Mouse (Mus musculus) lung, postnatal 0 days (tissue): ENCODE data around the gene S100a11. TPM values are rescaled to one million over a fixed set of nuclear protein-coding genes. Genes with fewer than 3 reads are reported as not detected.
"Not testable (repeated sequence)": the region's sequence is repeated elsewhere in the genome, so short reads cannot be mapped to it uniquely, and the experiment has no call there.

Source experiments
- ATAC-seq: fragments of 200-750 bp; cut with Nextera tagmentation; 2 replicates; pipeline ENCODE4 v1.8.0; 2017; ENCODE audit warnings: moderate library complexity
- DNase-seq: peaks from one replicate; pipeline ENCODE4 v3.0.0-alpha.2; 2016; ENCODE audit warnings: low spot score
- H3K27ac ChIP-seq: fragments of 300-500 bp; sonication (generic); 2 replicates; pipeline ENCODE4 v1.5.1; 2014; ENCODE audit warnings: antibody characterized with exemption, mild to moderate bottlenecking, low read length, mixed read lengths
- H3K27me3 ChIP-seq: fragments of 300-500 bp; sonication (generic); replicated peaks from 2 replicates; pipeline ENCODE4 v1.6.1; 2014; ENCODE audit warnings: low read length, mixed read lengths; ENCODE audit not compliant: insufficient read depth
- H3K36me3 ChIP-seq: fragments of 300-500 bp; sonication (generic); 2 replicates; pipeline ENCODE4 v1.6.1; 2014; ENCODE audit warnings: low read length, mixed read lengths; ENCODE audit not compliant: insufficient read depth
- H3K4me1 ChIP-seq: fragments of 300-500 bp; sonication (generic); 2 replicates; pipeline ENCODE4 v1.6.1; 2014; ENCODE audit warnings: antibody characterized with exemption, low read depth, low read length, mixed read lengths; ENCODE audit not compliant: insufficient read depth
- H3K4me2 ChIP-seq: fragments of 300-500 bp; sonication (generic); replicated peaks from 2 replicates; pipeline ENCODE4 v1.6.1; 2014; ENCODE audit warnings: low read depth, mild to moderate bottlenecking, low read length, moderate library complexity, mixed read lengths
- H3K4me3 ChIP-seq: fragments of 300-500 bp; sonication (generic); 2 replicates; pipeline ENCODE4 v1.5.1; 2014; ENCODE audit warnings: low read depth, low read length
- H3K9ac ChIP-seq: fragments of 300-500 bp; sonication (generic); replicated peaks from 2 replicates; pipeline ENCODE4 v1.6.1; 2014; ENCODE audit warnings: low read depth, mild to moderate bottlenecking
- H3K9me3 ChIP-seq: fragments of 300-500 bp; sonication (generic); 2 replicates; pipeline ENCODE4 v1.6.1; 2016; ENCODE audit warnings: low read length, mixed read lengths
- CTCF ChIP-seq: IDR thresholded peaks from 2 replicates; pipeline ENCODE4 v1.5.1; 2016; ENCODE audit warnings: antibody characterized with exemption, mild to moderate bottlenecking
- EP300 ChIP-seq: IDR thresholded peaks from 2 replicates; pipeline ENCODE4 v1.6.1; 2016; ENCODE audit warnings: antibody characterized with exemption, mild to moderate bottlenecking, control low read depth
- WGBS: fragments of 180-500 bp; shearing (Covaris S2); extraction: QIAGEN DNeasy Blood & Tissue Kit; methylation state at CpG from one replicate; pipeline ENCODE4 v1.1.7; 2014; 5-methylcytosine and 5-hydroxymethylcytosine counted together
- polyA plus RNA-seq: library from polyadenylated mRNA; unstranded; fragments of >200 nt; fragmentation: Nextera tagmentation; extraction: Ambion mirVana; gene quantifications from 2 replicates; pipeline ENCODE4 v1.2.1, GENCODE M21; 2015

Gene S100a11
- polyA plus RNA-seq, 1 experiment from 2014 or later, result 2,513 TPM

GRCm38 (mm10) chr3:93538486-93538885 lies 18.2 kb downstream of the S100a11 start:
- TF ChIP-seq CTCF, result no peak
- TF ChIP-seq EP300, result no peak
- Histone ChIP-seq H3K27me3 (no peaks in the 10 kb centered on the region), H3K4me2 (no peak overlapping the region), H3K4me1 (no peaks in the 10 kb centered on the region), H3K9me3 (no peaks in the 10 kb centered on the region), H3K4me3 (no peak overlapping the region), H3K36me3 (no peaks in the 10 kb centered on the region), H3K27ac (no peak overlapping the region), H3K9ac (no peak overlapping the region)
- 75% methylated on average over 2 of the region's 2 CpGs for WGBS
- ATAC-seq (no peak), DNase-seq (no peak)

DNA sequence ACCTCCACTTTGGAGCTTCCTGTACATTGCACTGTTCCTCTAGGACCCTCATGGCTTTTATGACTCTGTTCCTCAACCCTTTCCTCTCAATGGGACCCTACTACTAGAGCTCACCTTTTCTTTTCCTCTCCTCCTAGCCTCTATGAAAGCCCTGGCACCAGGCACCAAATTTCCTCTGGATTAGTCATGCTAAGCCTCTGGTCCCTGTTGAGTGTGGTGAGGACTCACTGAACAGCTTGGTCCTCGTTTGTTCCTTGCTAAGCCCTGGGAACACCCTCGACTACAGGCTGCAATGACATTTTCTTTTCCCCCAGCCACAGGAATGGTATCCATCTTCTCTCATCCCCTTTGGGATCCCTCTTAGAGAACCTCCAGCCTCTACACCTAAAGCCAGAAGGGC lies 21.2 kb downstream of the S100a11 start:
- DNase-seq, result no peak
- H3K27me3 ChIP-seq, result no peaks in the 10 kb centered on the region
- no peak for ATAC-seq

DNA sequence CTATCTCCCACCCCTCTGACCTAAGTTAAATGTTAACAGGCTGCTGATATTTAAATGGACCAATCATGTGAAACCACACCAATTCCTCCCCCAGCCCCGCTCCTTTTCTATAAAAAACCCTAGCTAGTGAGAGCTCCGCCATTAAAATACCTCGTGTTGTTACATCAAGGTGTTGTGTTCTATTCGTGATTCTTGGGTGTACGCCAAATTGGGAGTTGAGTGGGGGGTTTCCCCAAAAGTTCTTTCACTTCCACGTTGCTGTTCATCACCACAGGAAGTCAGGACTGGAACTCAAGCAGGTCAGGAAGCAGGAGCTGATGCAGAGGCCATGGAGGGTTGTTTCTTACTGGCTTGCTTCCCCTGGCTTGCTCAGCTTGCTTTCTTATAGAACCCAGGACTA lies 23.9 kb downstream of the S100a11 start:
- DNase-seq, H3K27ac ChIP-seq, H3K4me3 ChIP-seq, H3K9me3 ChIP-seq, H3K9ac ChIP-seq, H3K36me3 ChIP-seq, H3K4me2 ChIP-seq, H3K4me1 ChIP-seq, ATAC-seq, H3K27me3 ChIP-seq: not testable (repeated sequence)
- WGBS, result 70% methylated on average over 6 of the region's 6 CpGs

More for the DNA sequence above, 21.2 kb downstream of the S100a11 start:
- Histone ChIP-seq H3K4me3 (no peak overlapping the region), H3K4me1 (no peaks in the 10 kb centered on the region), H3K27ac (no peak overlapping the region), H3K9me3 (no peaks in the 10 kb centered on the region), H3K4me2 (no peak overlapping the region), H3K36me3 (no peaks in the 10 kb centered on the region), H3K9ac (no peak overlapping the region)
- TF ChIP-seq EP300 (no peak), CTCF (no peak)
- 55% methylated on average over 2 of the region's 2 CpGs for WGBS

DNA sequence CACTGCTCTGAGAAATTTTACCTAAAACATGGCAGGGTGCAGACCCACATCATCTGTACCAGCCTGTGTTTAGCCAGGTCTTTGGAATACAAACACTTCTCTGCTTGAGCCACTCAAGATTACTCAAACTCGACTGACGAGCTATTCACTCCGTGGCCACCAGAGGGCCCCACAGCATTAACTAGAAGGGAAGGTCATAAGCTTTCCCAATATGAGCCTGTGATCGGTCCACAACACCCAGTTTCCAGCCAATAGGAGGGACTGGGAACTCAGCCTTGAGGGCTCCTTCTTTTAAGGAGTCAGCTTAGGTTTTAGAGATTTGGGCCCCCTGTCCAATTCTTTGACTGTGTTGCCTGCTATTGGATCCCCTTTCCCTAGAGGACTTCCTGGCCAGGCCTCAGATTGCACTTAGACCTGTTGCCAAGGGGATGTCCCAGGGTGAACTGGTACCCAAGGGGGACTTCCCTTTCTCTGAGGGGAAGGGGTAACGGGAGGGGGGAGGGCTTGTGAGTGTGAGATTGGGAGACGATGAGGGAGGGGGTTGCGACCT lies 26.9 kb downstream of the S100a11 start:
- H3K9me3 ChIP-seq, result no peaks in the 10 kb centered on the region
- H3K36me3 ChIP-seq, result no peaks in the 10 kb centered on the region
- 30% methylated on average over 7 of the region's 7 CpGs for WGBS
- H3K4me1 ChIP-seq, result no peaks in the 10 kb centered on the region
- H3K27me3 ChIP-seq, result no peaks in the 10 kb centered on the region
- no peak overlapping the region for H3K27ac ChIP-seq
- ATAC-seq (peak; percentile 76), DNase-seq (peak; percentile 83)
- no peak overlapping the region for H3K4me3 ChIP-seq
- no peak overlapping the region for H3K4me2 ChIP-seq
- no peak overlapping the region for H3K9ac ChIP-seq
- TF ChIP-seq EP300 (peak; percentile 13; the same call in 1 of the 2 replicates), CTCF (peak; percentile 97)

DNA sequence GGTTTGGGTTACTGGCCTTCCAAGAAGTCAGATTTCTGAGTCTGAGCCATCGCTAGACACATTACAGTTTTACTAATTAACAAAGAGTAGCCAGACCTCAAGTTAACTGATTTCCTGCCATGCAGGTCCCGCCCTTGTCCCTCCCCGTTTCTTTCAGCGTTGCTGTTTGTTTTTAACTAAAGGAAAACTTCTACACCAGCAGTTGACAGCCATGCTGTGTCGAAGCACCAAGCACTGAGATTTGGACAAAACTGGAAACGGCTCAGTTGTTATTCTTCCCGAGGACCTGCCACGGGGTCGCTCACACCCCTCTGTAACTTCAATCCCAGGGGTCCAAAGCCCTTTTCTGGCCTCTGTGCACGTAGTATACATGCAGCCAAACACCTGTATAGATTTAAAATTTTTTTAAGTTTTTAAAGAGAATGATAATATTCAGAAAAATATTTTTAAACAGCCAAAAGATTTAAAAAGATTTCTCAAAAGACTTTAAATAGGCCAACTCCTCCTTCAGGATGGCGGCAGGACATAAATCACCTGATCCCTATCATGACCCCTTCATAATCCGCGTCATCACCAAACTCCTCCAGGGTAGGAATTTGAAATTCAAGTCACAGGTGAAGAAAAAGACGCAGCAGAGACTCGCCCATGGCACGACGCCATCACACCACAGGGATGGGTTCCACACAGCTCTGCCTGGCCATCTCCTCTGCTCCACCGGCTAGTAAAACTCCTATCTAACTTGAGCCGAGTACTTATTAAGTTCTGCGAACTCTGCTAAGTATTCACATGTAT lies 27.7 kb downstream of the S100a11 start:
- ATAC-seq (no peak), DNase-seq (no peak)
- Histone ChIP-seq H3K9me3 (no peaks in the 10 kb centered on the region), H3K27me3 (no peaks in the 10 kb centered on the region), H3K27ac (no peak overlapping the region), H3K4me3 (no peak overlapping the region), H3K4me1 (no peaks in the 10 kb centered on the region), H3K9ac (no peak overlapping the region), H3K4me2 (no peak overlapping the region), H3K36me3 (no peaks in the 10 kb centered on the region)
- no peak for TF ChIP-seq CTCF
- TF ChIP-seq EP300, result no peak
- WGBS, result 68% methylated on average over 20 of the region's 20 CpGs

- no peaks in the 10 kb centered on the region for H3K4me1 ChIP-seq
- 62% methylated on average over 4 of the region's 6 CpGs for WGBS
- no peaks in the 10 kb centered on the region for H3K27me3 ChIP-seq
- DNase-seq (no peak), ATAC-seq (no peak)
- TF ChIP-seq EP300 (no peak), CTCF (no peak)
- no peak overlapping the region for H3K4me3 ChIP-seq
- no peak overlapping the region for H3K9ac ChIP-seq
- no peak overlapping the region for H3K4me2 ChIP-seq
- no peaks in the 10 kb centered on the region for H3K36me3 ChIP-seq
- no peaks in the 10 kb centered on the region for H3K9me3 ChIP-seq
- H3K27ac ChIP-seq, result no peak overlapping the region
Measured at GRCm38 (mm10) chr3:93548541-93549266, 28.4 kb downstream of the S100a11 start.
